Mouse (Mus musculus): ENCODE data around the gene Gm382. TPM values are rescaled to one million over a fixed set of nuclear protein-coding genes. Genes with fewer than 3 reads are reported as not detected.

Gene Gm382
- polyA plus RNA-seq (2016; fragmentation: Nextera tagmentation; extraction: Ambion mirVana) = not detected in 2 replicates

DNA sequence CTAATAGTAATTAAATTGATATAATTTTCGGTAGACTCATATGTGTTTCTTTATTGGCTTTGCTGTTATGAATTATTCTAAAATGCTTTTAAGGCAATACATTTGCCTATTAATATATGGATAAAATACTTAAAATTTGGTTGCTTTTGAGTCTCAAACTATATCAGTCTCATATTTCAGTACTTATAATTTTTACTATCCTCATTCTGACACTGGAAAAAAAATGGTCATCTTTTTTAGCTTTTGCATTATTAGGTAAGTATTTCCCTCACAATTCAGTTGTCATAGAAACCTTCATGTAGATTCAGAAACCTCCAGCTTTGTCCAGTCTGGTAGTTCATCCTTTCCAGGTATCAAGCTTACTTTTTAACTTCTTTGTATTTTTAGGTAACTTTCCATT, at the start of gene Gm382:
Gene Gm382, plus strand, starts transcription at position 301 of the 400 bp plus-strand sequence.
- Histone ChIP-seq H3K36me3 (no peaks in the 10 kb centered on the region), H3K4me1 (no peaks in the 10 kb centered on the region), H3K4me3 (no peak within 1 kb of the TSS), H3K27me3 (ENCODE audit: low read depth, poor library complexity, severe bottlenecking) (no peaks in the 10 kb centered on the region), H3K9me3 (replicated peaks) (no peaks in the 10 kb centered on the region), H3K27ac (no peak within 1 kb of the TSS)
- 85% methylated on average over 1 of the region's 1 CpGs for WGBS
- DNase-seq (ENCODE audit: low spot score) = no peak

DNA sequence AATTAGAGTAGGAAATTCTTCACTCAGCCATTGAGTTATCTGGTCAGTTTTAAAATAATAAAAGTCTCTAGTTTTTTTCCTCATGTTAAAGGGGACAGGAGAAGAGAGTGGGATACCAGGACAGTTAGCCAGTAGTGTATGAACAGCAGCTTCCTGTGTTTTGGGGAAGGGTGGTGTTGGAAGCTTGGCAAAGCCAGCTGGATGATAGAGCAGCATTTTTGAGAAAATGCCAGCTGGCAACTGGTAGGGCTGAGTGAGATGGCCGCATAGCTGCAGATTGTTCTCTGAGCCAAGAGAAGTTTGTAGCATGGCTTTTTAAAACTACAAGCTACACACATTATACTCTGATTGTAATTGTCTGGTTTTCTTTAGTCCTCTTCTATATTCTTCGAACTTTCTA, 30.4 kb downstream of the Gm382 start:
- 91% methylated on average over 2 of the region's 2 CpGs for WGBS

GRCm38 (mm10) chrX:127091282-127091681, 51.5 kb downstream of the Gm382 start:
- no peak overlapping the region for H3K27ac ChIP-seq
- H3K27me3 ChIP-seq (ENCODE audit: low read depth, poor library complexity, severe bottlenecking) = no peaks in the 10 kb centered on the region
- no peaks in the 10 kb centered on the region for H3K36me3 ChIP-seq
- no peaks in the 10 kb centered on the region for H3K9me3 ChIP-seq (replicated peaks)
- H3K4me1 ChIP-seq = no peaks in the 10 kb centered on the region
- whole genome bisulfite sequencing = 74% methylated on average over 2 of the region's 2 CpGs
- H3K4me3 ChIP-seq = no peak overlapping the region
- DNase-seq (ENCODE audit: low spot score) = no peak

More for the DNA sequence above, 30.4 kb downstream of the Gm382 start:
- H3K4me3 ChIP-seq = no peak overlapping the region
- DNase-seq (ENCODE audit: low spot score) = no peak
- H3K36me3 ChIP-seq = no peaks in the 10 kb centered on the region
- H3K27ac ChIP-seq = no peak overlapping the region
- no peaks in the 10 kb centered on the region for H3K4me1 ChIP-seq
- no peaks in the 10 kb centered on the region for H3K9me3 ChIP-seq (replicated peaks)
- H3K27me3 ChIP-seq (ENCODE audit: low read depth, poor library complexity, severe bottlenecking) = no peaks in the 10 kb centered on the region

GRCm38 (mm10) chrX:127093036-127093435, 53.3 kb downstream of the Gm382 start:
- Histone ChIP-seq H3K36me3 (no peaks in the 10 kb centered on the region), H3K9me3 (replicated peaks) (no peaks in the 10 kb centered on the region), H3K27ac (no peak overlapping the region), H3K27me3 (ENCODE audit: low read depth, poor library complexity, severe bottlenecking) (no peaks in the 10 kb centered on the region), H3K4me3 (no peak overlapping the region), H3K4me1 (no peaks in the 10 kb centered on the region)
- DNase-seq (ENCODE audit: low spot score) = no peak

DNA sequence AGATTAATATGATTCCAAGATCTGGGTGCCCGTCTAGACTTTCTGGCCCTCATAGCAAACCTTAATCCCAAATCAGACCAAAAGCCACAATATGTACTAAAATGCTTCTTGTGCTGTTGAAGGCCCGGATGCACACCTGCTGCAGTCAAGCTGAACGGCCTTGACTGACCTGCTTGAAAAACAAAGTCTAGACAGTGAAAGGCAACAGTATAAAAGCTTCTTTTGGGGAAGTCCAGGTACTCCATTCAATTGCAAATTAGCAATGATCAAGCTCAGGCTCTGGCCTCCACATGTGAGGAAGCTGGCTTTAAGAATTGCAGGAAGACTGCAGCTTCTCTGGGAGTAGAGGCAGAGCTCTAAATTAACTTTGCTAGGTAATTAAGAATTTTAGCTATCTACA, 54.2 kb downstream of the Gm382 start:
- WGBS = 96% methylated on average over 3 of the region's 3 CpGs
- no peak overlapping the region for H3K27ac ChIP-seq

DNA sequence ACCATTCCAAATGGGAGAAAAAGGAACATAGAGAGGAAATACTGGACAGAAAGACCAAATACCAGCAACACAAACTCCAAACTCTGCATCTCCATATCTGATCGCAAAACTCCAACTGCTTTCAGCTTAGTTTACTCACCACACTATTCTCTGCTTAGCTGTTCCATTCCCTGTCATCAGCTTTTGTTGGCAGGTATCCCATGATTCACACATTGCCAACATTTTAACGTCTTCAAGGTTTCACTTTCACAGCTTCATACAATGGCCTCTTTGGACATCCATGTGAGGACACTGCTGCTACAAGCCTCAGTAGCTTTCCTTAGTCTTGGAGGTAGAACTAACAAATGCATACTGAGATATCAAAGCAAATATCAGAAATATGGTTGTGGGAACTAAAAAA, 64.6 kb downstream of the Gm382 start:
- Histone ChIP-seq H3K27ac (no peak overlapping the region), H3K36me3 (no peaks in the 10 kb centered on the region), H3K9me3 (replicated peaks) (no peaks in the 10 kb centered on the region), H3K4me3 (no peak overlapping the region), H3K4me1 (no peaks in the 10 kb centered on the region), H3K27me3 (ENCODE audit: low read depth, poor library complexity, severe bottlenecking) (no peaks in the 10 kb centered on the region)
- WGBS = 82% methylated on average over 2 of the region's 2 CpGs
- DNase-seq (ENCODE audit: low spot score) = no peak

More for the DNA sequence above, 54.2 kb downstream of the Gm382 start:
- Histone ChIP-seq H3K4me3 (no peak overlapping the region), H3K9me3 (replicated peaks) (no peaks in the 10 kb centered on the region), H3K27me3 (ENCODE audit: low read depth, poor library complexity, severe bottlenecking) (no peaks in the 10 kb centered on the region), H3K36me3 (no peaks in the 10 kb centered on the region), H3K4me1 (no peaks in the 10 kb centered on the region)
- no peak for DNase-seq (ENCODE audit: low spot score)

Other genes starting within 250 kb of the Gm382 start
- not detected in 2 replicates for gene 4932411N23Rik, start 224.1 kb upstream of the Gm382 start, polyA plus RNA-seq (2016; fragmentation: Nextera tagmentation; extraction: Ambion mirVana)

All from limb, embryonic 10.5 days (tissue).